In the genomic region with DNA sequence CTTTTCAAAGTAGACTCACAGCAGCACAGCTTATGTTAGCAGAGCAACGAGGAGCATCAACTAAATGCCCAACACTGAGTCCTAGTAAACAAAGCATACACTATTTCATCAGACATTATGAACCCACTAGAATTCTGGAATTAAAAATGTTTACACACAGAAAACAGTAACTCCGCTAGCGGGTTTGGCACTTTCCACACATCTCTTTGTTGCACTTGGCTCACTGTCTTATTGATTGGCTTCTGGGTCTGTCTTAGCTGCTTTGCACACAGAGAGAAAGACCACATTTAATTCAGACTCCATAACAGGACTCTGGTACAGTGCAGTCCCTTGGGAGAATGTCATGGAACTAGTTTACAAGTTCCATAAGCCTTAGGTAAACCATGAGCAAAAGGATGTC, we compare ENCODE assay signal across 24 mouse cellular contexts. TPM values are rescaled to one million over a fixed set of nuclear protein-coding genes. Genes with fewer than 3 reads are reported as not detected.
"Had no signal": no experiment of that assay in that cellular context is flagged by ENCODE, and none has a peak within 500 bp of the region (broad histone marks: within the 10 kb centered on the region; RNA-seq: fewer than 3 reads in every experiment).

No protein-coding gene starts in this region.

- DNase-seq: kidney, adult 18-20 months; kidney, postnatal 10 days; kidney, postnatal 4 days; lung, postnatal 14 days; retina, postnatal 1 day; right cerebral cortex, postnatal 4 days; spleen, adult 18-20 months; thymus, adult 2 months; thymus, postnatal 25 days had no signal

- H3K27me3 ChIP-seq: lung, embryonic 15.5 days; megakaryocyte, embryonic 14.5 days; midbrain, embryonic 15.5 days; neural tube, embryonic 13.5 days had no signal

- H3K27ac ChIP-seq: left cerebral cortex, adult 2 months; limb, embryonic 10.5 days; liver, embryonic 14.5 days; lung, embryonic 15.5 days; macrophage; midbrain, embryonic 15.5 days; neural tube, embryonic 13.5 days had no signal

- H3K9ac ChIP-seq: liver, embryonic 14.5 days; lung, embryonic 15.5 days; midbrain, embryonic 15.5 days; neural tube, embryonic 13.5 days had no signal

- H3K9me3 ChIP-seq: limb, embryonic 10.5 days; lung, embryonic 15.5 days; megakaryocyte, embryonic 14.5 days; midbrain, embryonic 15.5 days; neural tube, embryonic 13.5 days had no signal

- ATAC-seq: midbrain, embryonic 15.5 days had no signal

- H3K4me3 ChIP-seq: left cerebral cortex, adult 2 months; limb, embryonic 10.5 days; lung, embryonic 15.5 days; megakaryocyte, embryonic 14.5 days; midbrain, embryonic 15.5 days; neural tube, embryonic 13.5 days had no signal

- H3K4me2 ChIP-seq: lung, embryonic 15.5 days; midbrain, embryonic 11.5 days; midbrain, embryonic 15.5 days; neural tube, embryonic 13.5 days had no signal

RNA-seq across cellular contexts. Expression of a gene that starts 39.1 kb away (rescaled TPM):
- total RNA-seq: layer of hippocampus, postnatal 25 days; left cerebral cortex, adult 2 months; monocyte, adult 5-6 weeks had no signal
- polyA plus RNA-seq: kidney, embryonic 14.5 days; limb, embryonic 10.5 days; liver, embryonic 14.5 days; lung, embryonic 15.5 days; macrophage; midbrain, embryonic 11.5 days; midbrain, embryonic 15.5 days; neural tube, embryonic 13.5 days; stomach, embryonic 14.5 days had no signal

RNA-seq across cellular contexts. Expression of a gene that starts 58.9 kb away (rescaled TPM):
- total RNA-seq: layer of hippocampus, postnatal 25 days; left cerebral cortex, adult 2 months; left cerebral cortex, postnatal 14 days; monocyte, adult 5-6 weeks had no signal
- polyA plus RNA-seq: limb, embryonic 10.5 days; liver, embryonic 14.5 days; macrophage; midbrain, embryonic 11.5 days; midbrain, embryonic 15.5 days; neural tube, embryonic 13.5 days; stomach, embryonic 14.5 days; urinary bladder, adult 2 months had no signal
